Mouse (Mus musculus) gastrocnemius, postnatal 4 days (tissue): ENCODE measurements at regions not wholly inside any gene's neighbourhood (a gene's known extent, or its start where the extent isn't known, plus 50 kb on each side); places are given as distances from the start of the nearest gene placed in this dataset.

Source experiments
- DNase-seq, 2 experiments: peaks; one replicate each; pipeline ENCODE4 v3.0.0; 2021 to 2022; ENCODE audit warnings: low spot score in 2 of 2, mixed read lengths in 2 of 2

DNA sequence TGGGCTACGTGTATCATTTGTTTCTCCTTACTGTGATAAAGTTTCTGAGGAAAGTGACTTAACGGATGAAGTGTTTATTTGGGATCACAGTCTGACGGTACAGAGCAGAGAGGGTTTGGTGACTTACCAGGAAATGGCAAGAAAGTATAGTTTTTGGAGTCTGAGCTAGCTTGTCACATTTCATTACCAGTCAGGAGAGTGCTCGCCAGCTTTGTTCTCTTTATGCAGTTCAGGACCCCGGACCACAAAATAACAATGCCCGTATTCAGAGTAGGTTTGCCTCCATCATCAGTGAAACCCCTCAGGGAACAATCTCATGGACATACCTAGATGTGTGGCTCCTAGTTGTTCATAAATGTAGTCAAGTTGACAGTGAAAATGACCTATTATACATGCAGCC is 387.7 kb downstream of the Wdr11 start:
- no peak for DNase-seq

GRCm38 (mm10) chr7:129980501-129980900 is 388.8 kb downstream of the Wdr11 start:
- no peak for DNase-seq

- DNase-seq, result no peak
Measured at GRCm38 (mm10) chr7:129982411-129982810, 390.7 kb downstream of the Wdr11 start.

GRCm38 (mm10) chr7:129983601-129984120 is 392.0 kb downstream of the Wdr11 start:
- DNase-seq, result no peak

DNA sequence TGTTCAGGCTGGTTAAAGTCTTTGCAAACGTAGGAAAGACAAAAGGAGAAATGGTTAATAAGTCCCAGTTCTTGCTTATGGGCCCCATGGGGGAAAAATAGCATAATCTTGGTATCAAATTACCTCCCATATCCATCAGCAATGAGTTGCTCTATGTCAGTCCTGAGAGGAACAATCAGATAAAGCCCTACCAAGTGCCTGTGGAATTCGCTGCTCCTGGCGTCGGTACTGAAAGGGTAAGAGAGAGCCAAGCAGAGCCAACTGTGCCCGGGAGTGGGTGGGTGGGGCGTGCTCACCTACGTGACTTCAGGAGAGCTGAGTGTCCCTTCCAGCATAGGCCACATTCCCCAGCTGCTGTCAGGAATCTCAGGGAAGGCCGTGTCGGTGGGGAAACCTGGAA is 392.7 kb downstream of the Wdr11 start:
- no peak for DNase-seq

GRCm38 (mm10) chr7:129987119-129987665 is 395.5 kb downstream of the Wdr11 start:
- no peak for DNase-seq

- DNase-seq, result no peak
Measured at GRCm38 (mm10) chr7:129987713-129988112, 396.1 kb downstream of the Wdr11 start.

- DNase-seq, result no peak
Measured at GRCm38 (mm10) chr7:129993446-129994223, 402.0 kb downstream of the Wdr11 start.

- DNase-seq, result no peak
Measured at GRCm38 (mm10) chr7:129995529-129995928, 403.9 kb downstream of the Wdr11 start.

DNA sequence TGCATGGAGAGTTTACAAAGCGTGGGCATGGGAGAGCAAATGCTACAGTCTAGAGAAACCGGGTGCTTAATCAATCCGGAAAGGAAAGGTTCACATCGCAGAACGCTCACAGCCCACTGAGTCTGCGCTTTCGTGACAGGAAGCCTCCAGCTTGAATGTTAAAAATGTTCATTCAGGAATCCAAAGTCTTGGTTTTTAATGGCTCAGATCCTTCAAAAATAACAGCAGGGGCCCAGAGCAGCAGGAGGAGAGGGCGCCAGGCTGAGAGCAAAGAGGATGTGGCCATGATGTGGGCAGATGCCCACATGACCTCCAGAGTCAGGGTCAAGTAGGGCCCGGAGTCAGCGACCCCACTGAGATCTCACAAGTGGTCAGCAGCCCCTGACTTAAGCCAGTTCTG is 409.4 kb downstream of the Wdr11 start:
- DNase-seq, result no peak

DNA sequence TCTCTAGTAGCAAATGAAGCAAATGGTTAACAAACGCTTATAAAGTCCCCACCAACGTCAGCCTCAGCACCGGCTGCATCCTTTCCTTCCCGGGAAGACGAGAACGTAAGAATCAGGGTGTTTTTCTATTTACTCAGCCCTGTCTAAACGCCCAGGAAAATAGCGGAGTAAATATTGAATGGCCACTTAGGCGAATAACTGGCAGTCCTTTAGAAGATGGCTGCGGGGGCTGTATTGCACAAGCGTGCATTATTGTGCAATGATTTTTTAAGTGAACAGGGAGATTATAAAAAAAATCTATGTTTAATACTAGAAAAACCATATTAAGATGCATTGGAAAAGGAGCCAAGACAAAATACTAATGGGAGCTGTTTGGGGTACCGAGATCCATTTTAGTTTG is 410.3 kb downstream of the Wdr11 start:
- no peak for DNase-seq

DNA sequence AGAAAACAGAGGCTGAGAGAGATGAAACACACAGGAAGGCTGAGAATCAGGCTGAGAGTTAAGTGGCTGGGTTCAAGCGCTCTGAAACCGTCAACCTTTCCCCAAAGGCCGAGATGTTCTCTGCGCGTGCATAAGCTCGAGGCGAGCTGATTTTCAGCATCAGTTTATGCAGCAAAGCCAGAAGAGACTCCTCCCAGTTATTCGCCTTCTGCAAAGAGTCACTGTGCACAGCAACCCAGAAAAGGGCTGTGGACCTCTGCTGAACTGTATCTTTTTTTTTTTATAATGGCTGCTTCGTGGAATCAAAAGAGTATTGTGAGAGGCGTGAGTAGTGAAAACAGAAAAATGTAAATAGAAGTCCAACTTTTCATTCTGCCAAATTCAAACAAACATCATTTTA is 413.7 kb downstream of the Wdr11 start:
- DNase-seq, result no peak

DNA sequence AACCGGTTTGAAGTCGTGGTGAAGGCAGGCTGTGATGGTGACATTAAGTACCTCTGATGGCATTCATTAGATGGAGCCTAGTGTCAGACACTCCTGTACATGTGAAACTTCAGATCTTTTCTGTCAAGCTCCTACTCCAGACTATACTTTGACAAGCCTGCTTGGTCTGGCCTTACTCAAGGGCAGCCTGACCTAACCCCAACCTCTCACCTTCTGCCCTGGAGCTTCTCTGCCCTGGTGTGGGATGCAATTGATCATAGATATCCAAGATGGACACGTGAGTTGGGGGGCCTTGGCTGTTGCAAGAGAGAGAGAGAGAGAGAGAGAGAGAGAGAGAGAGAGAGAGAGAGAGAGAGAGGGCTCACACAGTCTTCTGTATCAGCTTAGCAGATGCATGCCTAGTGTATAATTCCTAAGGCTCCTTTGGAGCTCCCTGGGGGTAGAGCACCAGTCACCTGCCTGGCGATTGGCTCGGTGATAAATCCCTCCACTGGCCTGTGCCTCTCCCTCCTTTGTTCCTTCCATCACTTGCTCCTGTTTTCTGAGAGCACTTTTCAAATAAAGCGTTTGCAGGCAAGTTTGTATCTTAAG is 416.4 kb downstream of the Wdr11 start:
- DNase-seq, result no peak

DNA sequence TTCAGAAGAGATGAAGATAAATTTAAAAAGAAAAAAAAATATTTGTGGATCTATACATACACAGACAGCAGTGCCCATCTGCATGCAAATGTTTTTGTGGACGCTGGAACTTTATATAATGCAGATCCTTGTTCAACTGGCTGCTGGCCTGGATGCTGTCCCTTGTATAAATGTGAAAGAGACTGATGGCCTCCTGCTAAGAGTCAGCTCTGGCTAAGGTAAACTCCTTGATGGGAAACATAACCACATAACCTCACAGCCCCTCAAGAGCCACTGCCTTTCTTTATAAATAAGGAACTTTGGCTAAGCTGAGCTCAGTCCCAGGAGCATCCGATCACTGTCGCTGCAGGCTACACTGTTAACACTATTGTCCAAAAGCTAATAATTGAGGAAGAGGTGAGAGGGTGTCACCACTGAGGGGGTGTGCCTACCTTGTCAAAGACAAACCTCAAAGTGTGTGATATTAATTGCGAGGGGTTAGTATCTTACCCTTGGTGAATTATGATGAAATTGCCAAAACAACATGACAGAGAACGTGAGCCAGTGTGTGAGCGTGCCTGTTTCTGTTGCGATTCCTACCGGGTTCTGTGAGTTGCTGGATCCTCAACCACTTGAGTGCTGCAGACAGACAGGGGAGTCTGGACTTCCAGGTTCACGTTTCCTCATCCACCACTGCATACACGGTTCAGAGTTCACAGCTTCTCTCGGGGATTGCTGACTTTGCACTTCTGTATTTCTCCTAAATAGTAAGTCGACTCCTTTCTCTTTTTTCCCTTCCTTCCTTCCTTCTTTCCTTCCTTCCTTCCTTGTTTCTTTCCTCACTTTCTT is 417.1 kb downstream of the Wdr11 start:
- DNase-seq, result no peak

GRCm38 (mm10) chr7:130012067-130012466 is 420.4 kb downstream of the Wdr11 start:
- DNase-seq, result no peak

DNA sequence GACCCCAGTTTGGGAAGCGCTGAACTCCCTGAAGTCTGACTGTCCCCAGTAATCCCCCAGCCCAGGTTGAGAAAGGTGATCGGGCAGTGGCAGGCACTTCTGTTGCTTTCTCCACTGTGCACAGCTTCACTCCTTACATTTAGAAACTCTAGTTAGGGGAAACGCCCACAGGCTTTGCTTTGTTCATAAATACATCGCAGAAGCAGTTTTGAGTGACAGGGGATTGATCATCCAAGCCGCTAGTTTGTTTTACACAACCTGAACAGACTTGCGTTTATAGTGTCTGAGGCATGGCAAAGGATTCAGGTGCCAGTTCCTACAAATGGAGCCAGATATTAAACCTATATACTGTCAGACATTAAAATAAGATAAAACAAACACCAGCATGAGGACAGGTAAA is 421.4 kb downstream of the Wdr11 start:
- no peak for DNase-seq

DNA sequence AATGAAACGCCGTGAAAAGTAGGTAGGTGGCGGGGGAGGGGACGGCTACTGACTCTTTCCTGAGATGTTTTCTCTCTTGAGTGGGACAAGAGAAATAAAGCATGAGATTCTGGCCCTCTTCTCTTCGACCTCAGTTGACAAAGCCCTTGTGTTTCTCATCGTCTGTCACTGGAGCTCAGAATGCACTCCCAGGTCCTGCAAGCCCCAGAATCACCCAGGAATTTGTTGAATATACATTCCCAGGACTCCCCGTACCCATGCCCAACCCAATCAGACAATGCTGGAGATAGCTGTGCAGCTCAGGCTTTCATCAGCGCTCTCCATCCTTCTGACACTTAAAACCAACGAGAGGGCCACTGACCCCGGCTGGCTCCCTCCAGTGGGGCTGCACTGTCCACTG is 422.9 kb downstream of the Wdr11 start:
- no peak for DNase-seq

- no peak for DNase-seq
Measured at GRCm38 (mm10) chr7:130015375-130016014, 423.8 kb downstream of the Wdr11 start.

DNA sequence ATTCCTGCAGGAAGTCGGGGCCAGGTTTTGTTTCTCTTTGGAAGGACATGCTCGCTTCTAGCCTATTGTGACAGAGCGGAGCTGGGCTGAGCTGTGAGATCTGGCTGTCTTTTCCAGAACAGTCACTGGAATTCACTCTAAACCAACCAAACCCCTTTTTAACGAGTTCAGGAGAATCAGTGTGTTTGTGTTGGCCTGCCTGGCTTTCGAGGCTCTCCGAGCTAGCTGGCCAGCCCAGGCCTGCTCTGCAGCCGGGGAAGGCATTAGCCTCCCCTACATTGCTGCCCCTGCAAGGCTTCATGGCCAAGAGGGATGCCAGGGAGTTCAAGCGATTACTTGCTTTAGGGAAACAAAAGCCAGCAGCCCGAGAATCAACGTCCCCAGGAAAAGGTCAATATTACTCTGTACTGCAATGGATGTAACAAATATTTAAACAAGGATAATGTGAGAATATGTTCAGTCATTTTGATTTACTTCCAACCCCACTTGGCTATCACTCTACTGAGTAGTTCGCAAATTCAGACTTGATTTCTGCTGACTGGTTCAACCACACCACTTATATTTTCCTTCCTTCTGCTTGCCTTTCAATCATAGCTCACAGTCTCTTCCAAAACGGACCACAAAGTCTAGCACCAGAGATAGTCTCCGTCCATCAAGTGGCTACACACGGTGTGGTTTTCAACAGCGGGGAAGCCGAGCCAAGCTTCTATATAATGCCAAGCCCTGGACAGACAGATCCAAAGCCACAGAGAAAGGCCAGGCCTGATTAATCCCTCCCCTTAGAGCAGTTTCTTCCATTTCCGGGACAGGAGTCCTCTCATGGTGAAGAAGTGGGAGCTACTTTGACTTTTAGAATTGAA is 424.6 kb downstream of the Wdr11 start:
- DNase-seq, result no peak

- DNase-seq, result no peak
Measured at GRCm38 (mm10) chr7:130018891-130019290, 427.2 kb downstream of the Wdr11 start.
